Mouse (Mus musculus) G1E (cell line): Measurements from ENCODE around the gene AK157302.

Experiments used
- CTCF ChIP-seq: IDR thresholded peaks from 2 replicates; pipeline ENCODE4 v1.5.1; 2012; ENCODE audit warnings: low read depth, low read length, inconsistent platforms, mixed read lengths
- GATA1 ChIP-seq: IDR thresholded peaks from 2 replicates; pipeline ENCODE4 v1.6.1; 2012; ENCODE audit warnings: borderline replicate concordance, low read length, inconsistent platforms, mixed read lengths
- GATA2 ChIP-seq: IDR thresholded peaks from 2 replicates; pipeline ENCODE4 v1.6.1; 2012; ENCODE audit warnings: low read depth, low read length, inconsistent platforms, borderline replicate concordance
- POLR2AphosphoS5 ChIP-seq: IDR thresholded peaks from 2 replicates; pipeline ENCODE4 v1.6.1; 2012; ENCODE audit warnings: low read depth, low read length, inconsistent platforms; ENCODE audit not compliant: insufficient replicate concordance

DNA sequence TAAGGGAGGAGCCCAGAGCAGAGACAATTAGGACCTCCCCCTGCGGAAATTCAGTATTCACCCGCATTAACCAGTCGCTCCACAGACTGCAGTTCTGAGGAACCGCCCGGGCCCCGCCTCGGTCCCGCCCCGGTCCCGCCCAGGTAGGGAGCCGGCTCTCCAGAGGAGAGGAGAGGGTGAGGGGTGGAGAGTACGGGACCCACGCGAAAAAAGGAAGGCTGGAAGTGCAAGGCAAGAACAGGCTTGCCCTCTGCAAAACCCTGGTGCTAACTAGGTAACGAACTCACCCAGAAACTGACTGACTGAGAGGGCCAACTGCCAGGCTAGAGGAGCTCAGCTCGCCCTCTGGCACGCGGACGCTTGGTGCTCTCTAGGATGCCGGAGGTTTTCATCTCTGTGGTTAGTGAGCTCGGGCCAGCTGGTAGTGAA, 11.2 kb downstream of the AK157302 start:
- TF ChIP-seq CTCF (no peak), GATA1 (no peak), GATA2 (no peak), POLR2AphosphoS5 (no peak)
